Mouse (Mus musculus) liver, embryonic 14.5 days (tissue): Measurements from ENCODE around the gene Tmco5. TPM values are rescaled to one million over a fixed set of nuclear protein-coding genes. Genes with fewer than 3 reads are reported as not detected.

Experiments
- ATAC-seq: fragments of 200-750 bp; cut with Nextera tagmentation; 2 replicates; pipeline ENCODE4 v1.8.0; 2017; ENCODE audit warnings: moderate number of reproducible peaks, mild to moderate bottlenecking, moderate library complexity; ENCODE audit not compliant: insufficient read depth
- DNase-seq, 3 experiments: peaks; one replicate each; pipeline ENCODE4 v3.0.0-alpha.2; 2012 to 2013; ENCODE audit warnings: low read depth in 3 of 3, low spot score in 3 of 3
- H3K27ac ChIP-seq: fragments of 300-500 bp; sonication (generic); 2 replicates; pipeline ENCODE4 v1.5.1; 2014; ENCODE audit warnings: moderate library complexity, mild to moderate bottlenecking, control low read depth, inconsistent platforms
- H3K27me3 ChIP-seq: fragments of 300-500 bp; sonication (generic); 2 replicates; pipeline ENCODE4 v1.6.1; 2014; ENCODE audit warnings: mild to moderate bottlenecking, low read length, moderate library complexity; ENCODE audit not compliant: control insufficient read depth, insufficient read depth
- H3K36me3 ChIP-seq: fragments of 300-500 bp; sonication (generic); replicated peaks from 2 replicates; pipeline ENCODE4 v1.6.1; 2014; ENCODE audit warnings: low read depth; ENCODE audit not compliant: control insufficient read depth, insufficient read depth
- H3K4me1 ChIP-seq, 2 experiments: fragments of 200-500 bp in 1 of 2; fragments of 300-500 bp in 1 of 2; sonication (generic) in 1 of 2; replicated peaks; 2 replicates each; pipeline ENCODE4 v1.6.1; 2012 to 2014; ENCODE audit warnings: antibody characterized with exemption in 1 of 2, inconsistent platforms in 1 of 2, low read length in 1 of 2; ENCODE audit not compliant: control insufficient read depth in 2 of 2, insufficient read depth in 2 of 2
- H3K4me2 ChIP-seq: fragments of 300-500 bp; sonication (generic); 2 replicates; pipeline ENCODE4 v1.6.1; 2014; ENCODE audit warnings: low read depth, mild to moderate bottlenecking, control low read depth, moderate library complexity
- H3K4me3 ChIP-seq, 2 experiments: fragments of 200-500 bp in 1 of 2; fragments of 300-500 bp in 1 of 2; sonication (generic) in 1 of 2; 2 replicates each; pipeline ENCODE4 v1.5.1; 2012 to 2014; ENCODE audit warnings: low read depth in 2 of 2, low read length in 2 of 2, mild to moderate bottlenecking in 2 of 2, control low read depth in 1 of 2, inconsistent platforms in 1 of 2, moderate library complexity in 1 of 2; ENCODE audit not compliant: insufficient read depth in 1 of 2
- H3K9ac ChIP-seq: fragments of 300-500 bp; sonication (generic); replicated peaks from 2 replicates; pipeline ENCODE4 v1.6.1; 2014; ENCODE audit warnings: mild to moderate bottlenecking, control low read depth, moderate library complexity
- H3K9me3 ChIP-seq: fragments of 300-500 bp; sonication (generic); 2 replicates; pipeline ENCODE4 v1.6.1; 2016; ENCODE audit warnings: low read length, mixed read lengths; ENCODE audit not compliant: control insufficient read depth
- CTCF ChIP-seq: IDR thresholded peaks from 2 replicates; pipeline ENCODE4 v1.5.1; 2016; ENCODE audit warnings: antibody characterized with exemption, low read depth, control low read depth
- EP300 ChIP-seq: IDR thresholded peaks from 2 replicates; pipeline ENCODE4 v1.6.1; 2016; ENCODE audit warnings: antibody characterized with exemption, low read depth
- WGBS: fragments of 180-500 bp; shearing (Covaris S2); extraction: QIAGEN DNeasy Blood & Tissue Kit; methylation state at CpG from one replicate; pipeline ENCODE4 v1.1.7; 2014; ENCODE audit not compliant: insufficient replicate concordance; 5-methylcytosine and 5-hydroxymethylcytosine counted together
- polyA plus RNA-seq, 2 experiments: library from polyadenylated mRNA; depleted of rRNA in 1 of 2; stranded (reverse) in 1 of 2; unstranded in 1 of 2; fragments of >200 nt; fragmentation: Nextera tagmentation in 1 of 2; extraction: Ambion mirVana in 1 of 2; gene quantifications; 2 replicates each; pipeline versions ENCODE4 v1.2.1 to v1.2.3; 2012 to 2014

Tmco5 gene
- polyA plus RNA-seq (2012; rRNA removed) (not detected in 2 replicates), polyA plus RNA-seq (2014; fragmentation: Nextera tagmentation; extraction: Ambion mirVana) (not detected in 2 replicates)

- H3K27me3 ChIP-seq = no peaks in the 10 kb centered on the region
- H3K9ac ChIP-seq = no peak within 1 kb of the TSS
- no peak within 1 kb of the TSS for H3K4me2 ChIP-seq
- no peaks in the 10 kb centered on the region for H3K4me1 ChIP-seq
- H3K27ac ChIP-seq = no peak within 1 kb of the TSS
- ATAC-seq = no peak
- 75% methylated on average over 3 of the region's 3 CpGs for WGBS
- H3K9me3 ChIP-seq = no peaks in the 10 kb centered on the region
- DNase-seq = no peak
- no peaks in the 10 kb centered on the region for H3K36me3 ChIP-seq
- TF ChIP-seq EP300 (no peak), CTCF (no peak)
- no peak within 1 kb of the TSS for H3K4me3 ChIP-seq
Observed at GRCm38 (mm10) chr2:116878391-116878790, at the start of gene Tmco5. TSS of gene Tmco5 (plus strand) at chr2:116878691.

GRCm38 (mm10) chr2:116831863-116832262 is 46.6 kb upstream of the Tmco5 start:
- Histone ChIP-seq H3K27me3 (no peaks in the 10 kb centered on the region), H3K9ac (no peak overlapping the region), H3K4me2 (no peak overlapping the region), H3K9me3 (no peaks in the 10 kb centered on the region), H3K4me1 (no peaks in the 10 kb centered on the region), H3K36me3 (no peaks in the 10 kb centered on the region), H3K27ac (no peak overlapping the region), H3K4me3 (no peak overlapping the region)
- DNase-seq = no peak
- 52% methylated on average over 11 of the region's 11 CpGs for WGBS
- no peak for ATAC-seq
- no peak for TF ChIP-seq EP300
- no peak for TF ChIP-seq CTCF

- no peak overlapping the region for H3K4me3 ChIP-seq
- H3K27me3 ChIP-seq = no peaks in the 10 kb centered on the region
- no peak overlapping the region for H3K27ac ChIP-seq
- no peak for ATAC-seq
- no peak overlapping the region for H3K4me2 ChIP-seq
- no peaks in the 10 kb centered on the region for H3K9me3 ChIP-seq
- 34% methylated on average over 3 of the region's 3 CpGs for WGBS
- H3K9ac ChIP-seq = no peak overlapping the region
- no peak for DNase-seq
- no peaks in the 10 kb centered on the region for H3K36me3 ChIP-seq
- no peaks in the 10 kb centered on the region for H3K4me1 ChIP-seq
- TF ChIP-seq CTCF = no peak
- no peak for TF ChIP-seq EP300
Observed at GRCm38 (mm10) chr2:116837829-116838228, 40.7 kb upstream of the Tmco5 start.

- no peak overlapping the region for H3K4me2 ChIP-seq
- TF ChIP-seq EP300 (no peak), CTCF (peak; percentile 28; the same call in 1 of the 2 replicates)
- no peak overlapping the region for H3K9ac ChIP-seq
- H3K27me3 ChIP-seq = no peaks in the 10 kb centered on the region
- H3K36me3 ChIP-seq = no peaks in the 10 kb centered on the region
- H3K27ac ChIP-seq = no peak overlapping the region
- no peak overlapping the region for H3K4me3 ChIP-seq
- no peaks in the 10 kb centered on the region for H3K4me1 ChIP-seq
- 21% methylated on average over 8 of the region's 8 CpGs for WGBS
- ATAC-seq (no peak), DNase-seq (no peak)
- H3K9me3 ChIP-seq = no peaks in the 10 kb centered on the region
Observed at GRCm38 (mm10) chr2:116838538-116839197, 39.8 kb upstream of the Tmco5 start.

GRCm38 (mm10) chr2:116849980-116850636 is 28.4 kb upstream of the Tmco5 start:
- no peak overlapping the region for H3K9ac ChIP-seq
- H3K4me2 ChIP-seq = no peak overlapping the region
- 74% methylated on average over 20 of the region's 20 CpGs for WGBS
- no peaks in the 10 kb centered on the region for H3K36me3 ChIP-seq
- TF ChIP-seq CTCF = no peak
- TF ChIP-seq EP300 = no peak
- H3K27me3 ChIP-seq = no peaks in the 10 kb centered on the region
- H3K9me3 ChIP-seq = no peaks in the 10 kb centered on the region
- DNase-seq (no peak), ATAC-seq (no peak)
- H3K4me1 ChIP-seq = no peaks in the 10 kb centered on the region
- H3K27ac ChIP-seq = no peak overlapping the region
- no peak overlapping the region for H3K4me3 ChIP-seq
